Mouse (Mus musculus): ENCODE data around the gene Rptor. TPM values are rescaled to one million over a fixed set of nuclear protein-coding genes. Genes with fewer than 3 reads are reported as not detected.

Rptor gene
- total and polyA plus RNA-seq, 3 experiments: 33.9 to 34.9 TPM; not detected in 1

- no peak for DNase-seq (ENCODE audit: low read depth, low spot score)
- Histone ChIP-seq H3K9ac (ENCODE audit: control insufficient read depth, low read depth, low read length, poor library complexity, severe bottlenecking) (no peak overlapping the region), H3K27me3 (ENCODE audit: control insufficient read depth in 1 of 2, insufficient read depth in 2 of 2, low read length in 2 of 2) (no peaks in the 10 kb centered on the region), H3K9me3 (replicated peaks; ENCODE audit: insufficient read depth, low read length) (no peaks in the 10 kb centered on the region), H3K79me2 (ENCODE audit: control insufficient read depth, insufficient read depth, low read length, poor library complexity) (no peaks in the 10 kb centered on the region), H3K4me3 (ENCODE audit: control insufficient read depth in 1 of 2, insufficient read depth in 1 of 2, low read depth in 2 of 2, low read length in 2 of 2) (no peak overlapping the region), H3K27ac (ENCODE audit: control insufficient read depth, low read depth, low read length) (no peak overlapping the region), H3K4me1 (ENCODE audit: control insufficient read depth in 1 of 2, insufficient read depth in 2 of 2, low read length in 2 of 2) (no peaks in the 10 kb centered on the region), H3K36me3 (ENCODE audit: control insufficient read depth in 1 of 2, insufficient read depth in 2 of 2, low read length in 2 of 2) (peaks cover 0 to 4% of the 10 kb centered on the region in 2 experiments; a peak in 2 of 4 replicates)
- TF ChIP-seq POLR2AphosphoS5 (IDR thresholded peaks at IDR 0.05; ENCODE audit: borderline replicate concordance, low read depth, low read length) (no peak), ETS1 (IDR thresholded peaks at IDR 0.05; ENCODE audit: low read depth, low read length) (no peak), ELF1 (IDR thresholded peaks at IDR 0.05; ENCODE audit: low read depth, low read length) (no peak)
These were observed 260.7 kb downstream of the Rptor start for GRCm38 (mm10) chr11:119863421-119863821.

- H3K9ac ChIP-seq (ENCODE audit: control insufficient read depth, low read depth, low read length, poor library complexity, severe bottlenecking): no peak overlapping the region
- DNase-seq (ENCODE audit: low read depth, low spot score): no peak
- H3K79me2 ChIP-seq (ENCODE audit: control insufficient read depth, insufficient read depth, low read length, poor library complexity): no peaks in the 10 kb centered on the region
- H3K27me3 ChIP-seq (ENCODE audit: control insufficient read depth in 1 of 2, insufficient read depth in 2 of 2, low read length in 2 of 2): no peaks in the 10 kb centered on the region
- H3K36me3 ChIP-seq (ENCODE audit: control insufficient read depth in 1 of 2, insufficient read depth in 2 of 2, low read length in 2 of 2): peaks cover 0 to 4% of the 10 kb centered on the region in 2 experiments; a peak in 2 of 4 replicates
- H3K27ac ChIP-seq (ENCODE audit: control insufficient read depth, low read depth, low read length): no peak overlapping the region
- TF ChIP-seq MEF2A (IDR thresholded peaks at IDR 0.05; ENCODE audit: extremely low read depth, insufficient replicate concordance, low read depth, low read length, poor library complexity, severe bottlenecking) (no peak), NELFE (IDR thresholded peaks at IDR 0.05; ENCODE audit: low read depth, low read length) (no peak), CHD1 (IDR thresholded peaks at IDR 0.05; ENCODE audit: low read depth, low read length) (no peak)
- no peaks in the 10 kb centered on the region for H3K9me3 ChIP-seq (replicated peaks; ENCODE audit: insufficient read depth, low read length)
- no peaks in the 10 kb centered on the region for H3K4me1 ChIP-seq (ENCODE audit: control insufficient read depth in 1 of 2, insufficient read depth in 2 of 2, low read length in 2 of 2)
- no peak overlapping the region for H3K4me3 ChIP-seq (ENCODE audit: control insufficient read depth in 1 of 2, insufficient read depth in 1 of 2, low read depth in 2 of 2, low read length in 2 of 2)
These were observed 264.1 kb downstream of the Rptor start for GRCm38 (mm10) chr11:119866837-119867236.

GRCm38 (mm10) chr11:119868138-119868537, 265.4 kb downstream of the Rptor start:
- DNase-seq (ENCODE audit: low read depth, low spot score): no peak
- no peaks in the 10 kb centered on the region for H3K27me3 ChIP-seq (ENCODE audit: control insufficient read depth in 1 of 2, insufficient read depth in 2 of 2, low read length in 2 of 2)
- no peak for TF ChIP-seq CHD2 (IDR thresholded peaks at IDR 0.05; ENCODE audit: low read length)
- no peak for TF ChIP-seq ELF1 (IDR thresholded peaks at IDR 0.05; ENCODE audit: low read depth, low read length)
- TF ChIP-seq EP300 (IDR thresholded peaks at IDR 0.05; ENCODE audit: low read depth in 1 of 2, low read length in 2 of 2): no peak
- no peak for TF ChIP-seq ZMIZ1 (IDR thresholded peaks at IDR 0.05; ENCODE audit: low read depth, low read length)
- no peak for TF ChIP-seq NRF1 (IDR thresholded peaks at IDR 0.05; ENCODE audit: insufficient read depth, low read depth, low read length, poor library complexity, severe bottlenecking)
- no peak for TF ChIP-seq ETS1 (IDR thresholded peaks at IDR 0.05; ENCODE audit: low read depth, low read length)
- TF ChIP-seq ZKSCAN1 (IDR thresholded peaks at IDR 0.05; ENCODE audit: low read depth, low read length): no peak
- TF ChIP-seq POLR2AphosphoS2 (IDR thresholded peaks at IDR 0.05; ENCODE audit: low read length): no peak
- TF ChIP-seq POLR2A (IDR thresholded peaks at IDR 0.05; ENCODE audit: control insufficient read depth in 1 of 2, insufficient read depth in 1 of 2, low read depth in 1 of 2, low read length in 2 of 2, poor library complexity in 1 of 2): no peak
- TF ChIP-seq CHD1 (IDR thresholded peaks at IDR 0.05; ENCODE audit: low read depth, low read length): no peak
- no peak for TF ChIP-seq UBTF (IDR thresholded peaks at IDR 0.05; ENCODE audit: borderline replicate concordance, insufficient read depth, low read depth, low read length)
- H3K79me2 ChIP-seq (ENCODE audit: control insufficient read depth, insufficient read depth, low read length, poor library complexity): no peaks in the 10 kb centered on the region
- no peak overlapping the region for H3K4me3 ChIP-seq (ENCODE audit: control insufficient read depth in 1 of 2, insufficient read depth in 1 of 2, low read depth in 2 of 2, low read length in 2 of 2)
- no peak overlapping the region for H3K9ac ChIP-seq (ENCODE audit: control insufficient read depth, low read depth, low read length, poor library complexity, severe bottlenecking)
- no peaks in the 10 kb centered on the region for H3K4me1 ChIP-seq (ENCODE audit: control insufficient read depth in 1 of 2, insufficient read depth in 2 of 2, low read length in 2 of 2)
- H3K36me3 ChIP-seq (ENCODE audit: control insufficient read depth in 1 of 2, insufficient read depth in 2 of 2, low read length in 2 of 2): peaks cover 0 to 4% of the 10 kb centered on the region in 2 experiments; a peak in 2 of 4 replicates
- no peaks in the 10 kb centered on the region for H3K9me3 ChIP-seq (replicated peaks; ENCODE audit: insufficient read depth, low read length)
- no peak overlapping the region for H3K27ac ChIP-seq (ENCODE audit: control insufficient read depth, low read depth, low read length)

Data from MEL (cell line).